Mouse (Mus musculus) embryonic facial prominence, embryonic 10.5 days (tissue): ENCODE measurements at regions not wholly inside any gene's neighbourhood (a gene's known extent, or its start where the extent isn't known, plus 50 kb on each side); places are given as distances from the start of the nearest gene placed in this dataset.

Experiments used
- DNase-seq: peaks from one replicate; pipeline ENCODE4 v3.0.0-alpha.2; 2017; ENCODE audit warnings: low spot score
- H3K27ac ChIP-seq: fragments of 300-500 bp; sonication (generic); replicated peaks from 2 replicates; pipeline ENCODE4 v1.5.1; 2016; ENCODE audit warnings: mild to moderate bottlenecking
- H3K27me3 ChIP-seq: fragments of 300-500 bp; sonication (generic); replicated peaks from 2 replicates; pipeline ENCODE4 v1.6.1; 2016; ENCODE audit warnings: low read depth, mild to moderate bottlenecking; ENCODE audit not compliant: poor library complexity, severe bottlenecking
- H3K36me3 ChIP-seq: fragments of 300-500 bp; sonication (generic); replicated peaks from 2 replicates; pipeline ENCODE4 v1.6.1; 2016; ENCODE audit warnings: mild to moderate bottlenecking, moderate library complexity
- H3K4me1 ChIP-seq: fragments of 300-500 bp; sonication (generic); 2 replicates; pipeline ENCODE4 v1.6.1; 2016
- H3K4me3 ChIP-seq: fragments of 300-500 bp; sonication (generic); 2 replicates; pipeline ENCODE4 v1.5.1; 2016; ENCODE audit warnings: mild to moderate bottlenecking, moderate library complexity
- H3K9me3 ChIP-seq: fragments of 300-500 bp; sonication (generic); 2 replicates; pipeline ENCODE4 v1.6.1; 2016; ENCODE audit warnings: mild to moderate bottlenecking
- WGBS: fragments of 180-500 bp; shearing (Covaris S2); methylation state at CpG from one replicate; pipeline ENCODE4 v1.1.7; 2016; 5-methylcytosine and 5-hydroxymethylcytosine counted together

GRCm38 (mm10) chr15:88037606-88038005, 493.5 kb downstream of the Fam19a5 start:
- H3K4me3 ChIP-seq: no peak overlapping the region
- peaks cover 5% of the 10 kb centered on the region; the same call in 1 of the 2 replicates for H3K27me3 ChIP-seq
- no peak for DNase-seq
- no peak overlapping the region for H3K27ac ChIP-seq
- peaks cover 12% of the 10 kb centered on the region for H3K4me1 ChIP-seq
- WGBS: 83% methylated on average over 4 of the region's 4 CpGs
- H3K36me3 ChIP-seq: no peaks in the 10 kb centered on the region
- no peaks in the 10 kb centered on the region for H3K9me3 ChIP-seq

DNA sequence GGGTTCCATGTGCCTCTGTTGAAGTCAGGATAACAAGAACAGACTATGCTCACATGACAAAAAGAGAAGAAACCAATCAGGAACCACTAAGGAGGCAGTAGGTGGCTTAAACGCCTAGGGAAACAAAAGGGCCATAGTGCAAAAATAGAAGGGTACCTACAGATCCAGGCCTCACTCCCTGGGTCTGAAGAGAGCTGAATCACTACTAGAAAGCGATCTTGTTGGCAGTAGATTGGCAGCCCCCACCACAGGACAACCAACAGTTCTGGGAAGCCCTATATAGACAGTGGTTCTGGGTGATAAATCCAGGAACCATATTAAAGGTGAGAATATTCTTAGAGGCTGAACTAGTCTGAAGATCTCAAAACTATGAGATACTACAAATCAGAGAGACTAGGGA, 498.7 kb downstream of the Fam19a5 start:
- Histone ChIP-seq H3K27me3 (no peaks in the 10 kb centered on the region), H3K36me3 (no peaks in the 10 kb centered on the region), H3K9me3 (no peaks in the 10 kb centered on the region), H3K4me1 (no peaks in the 10 kb centered on the region), H3K27ac (no peak overlapping the region), H3K4me3 (no peak overlapping the region)
- 75% methylated on average over 2 of the region's 2 CpGs for WGBS
- no peak for DNase-seq

GRCm38 (mm10) chr15:88058071-88058470, 514.0 kb downstream of the Fam19a5 start:
- Histone ChIP-seq H3K36me3 (no peaks in the 10 kb centered on the region), H3K4me3 (no peak overlapping the region), H3K9me3 (no peaks in the 10 kb centered on the region), H3K27ac (no peak overlapping the region), H3K4me1 (no peaks in the 10 kb centered on the region), H3K27me3 (no peaks in the 10 kb centered on the region)
- 65% methylated on average over 4 of the region's 4 CpGs for whole genome bisulfite sequencing
- DNase-seq: no peak

DNA sequence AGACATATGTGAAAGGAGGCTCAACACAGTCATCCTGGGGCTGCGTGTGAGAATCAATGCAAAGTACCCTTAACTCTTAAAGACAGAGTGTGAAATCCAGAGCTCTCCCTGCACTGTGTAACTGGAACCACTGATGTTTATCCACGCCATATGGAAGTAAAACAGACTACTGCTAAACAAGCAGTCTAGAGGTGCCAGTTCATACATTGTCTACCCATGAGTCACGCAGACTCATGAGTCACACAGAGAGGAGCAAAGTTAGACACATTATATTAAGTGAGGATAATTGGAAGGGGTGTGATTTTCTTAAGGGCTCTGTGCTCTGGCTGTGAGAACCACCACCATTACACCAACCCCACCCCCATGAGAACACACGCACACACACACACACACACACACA, 516.8 kb downstream of the Fam19a5 start:
- Histone ChIP-seq H3K9me3 (no peaks in the 10 kb centered on the region), H3K4me3 (no peak overlapping the region), H3K27ac (no peak overlapping the region), H3K27me3 (no peaks in the 10 kb centered on the region), H3K36me3 (no peaks in the 10 kb centered on the region), H3K4me1 (no peaks in the 10 kb centered on the region)
- 85% methylated on average over 4 of the region's 4 CpGs for WGBS
- DNase-seq: no peak

DNA sequence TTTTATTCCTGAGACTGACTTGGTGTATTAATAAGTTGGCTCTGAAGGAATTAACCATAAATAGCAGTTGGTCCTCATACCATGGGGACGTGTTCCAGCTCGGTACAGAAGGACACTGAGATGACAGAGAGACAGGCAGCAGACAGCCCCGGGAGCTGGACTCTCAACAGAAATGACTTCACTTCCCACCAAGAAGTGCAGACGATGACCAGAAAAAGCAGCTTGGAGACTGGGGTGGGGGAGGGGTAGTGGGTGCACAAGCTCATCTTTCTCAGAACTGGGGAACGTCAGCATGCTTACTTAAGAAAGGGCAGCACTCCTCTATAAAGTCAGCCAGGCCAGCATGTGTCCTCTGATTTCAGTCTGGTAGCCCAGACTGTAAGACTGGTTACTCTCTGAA, 518.9 kb downstream of the Fam19a5 start:
- 81% methylated on average over 5 of the region's 5 CpGs for WGBS
- Histone ChIP-seq H3K4me3 (no peak overlapping the region), H3K27me3 (no peaks in the 10 kb centered on the region), H3K27ac (no peak overlapping the region), H3K9me3 (no peaks in the 10 kb centered on the region), H3K4me1 (no peaks in the 10 kb centered on the region), H3K36me3 (no peaks in the 10 kb centered on the region)
- no peak for DNase-seq

GRCm38 (mm10) chr15:88068476-88068875, 524.4 kb downstream of the Fam19a5 start:
- Histone ChIP-seq H3K9me3 (no peaks in the 10 kb centered on the region), H3K27me3 (no peaks in the 10 kb centered on the region), H3K27ac (no peak overlapping the region), H3K4me3 (no peak overlapping the region), H3K4me1 (no peaks in the 10 kb centered on the region), H3K36me3 (no peaks in the 10 kb centered on the region)
- 76% methylated on average over 3 of the region's 3 CpGs for WGBS
- DNase-seq: no peak

- Histone ChIP-seq H3K27ac (no peak overlapping the region), H3K4me3 (no peak overlapping the region), H3K4me1 (no peaks in the 10 kb centered on the region), H3K27me3 (no peaks in the 10 kb centered on the region), H3K36me3 (no peaks in the 10 kb centered on the region), H3K9me3 (no peaks in the 10 kb centered on the region)
- 36% methylated on average over 1 of the region's 1 CpGs for WGBS
- DNase-seq: no peak
Measured at GRCm38 (mm10) chr15:88072676-88073075, 527.4 kb upstream of the Zdhhc25 start.

GRCm38 (mm10) chr15:88083911-88084310, 516.2 kb upstream of the Zdhhc25 start:
- WGBS: 65% methylated on average over 5 of the region's 5 CpGs
- 0 out of 2 replicates have a peak, but pooled peaks cover 3% of the 10 kb centered on the region for H3K4me1 ChIP-seq
- H3K4me3 ChIP-seq: no peak overlapping the region
- H3K27ac ChIP-seq: no peak overlapping the region
- no peaks in the 10 kb centered on the region for H3K9me3 ChIP-seq
- no peak for DNase-seq
- no peaks in the 10 kb centered on the region for H3K27me3 ChIP-seq
- H3K36me3 ChIP-seq: no peaks in the 10 kb centered on the region

GRCm38 (mm10) chr15:88085631-88086030, 514.5 kb upstream of the Zdhhc25 start:
- Histone ChIP-seq H3K36me3 (no peaks in the 10 kb centered on the region), H3K4me1 (0 out of 2 replicates have a peak, but pooled peaks cover 3% of the 10 kb centered on the region), H3K4me3 (no peak overlapping the region), H3K27me3 (no peaks in the 10 kb centered on the region), H3K27ac (no peak overlapping the region), H3K9me3 (no peaks in the 10 kb centered on the region)
- WGBS: 76% methylated on average over 3 of the region's 3 CpGs
- no peak for DNase-seq

- Histone ChIP-seq H3K36me3 (no peaks in the 10 kb centered on the region), H3K4me3 (no peak overlapping the region), H3K9me3 (peaks cover 13% of the 10 kb centered on the region; the same call in 1 of the 2 replicates), H3K27me3 (no peaks in the 10 kb centered on the region), H3K4me1 (no peaks in the 10 kb centered on the region), H3K27ac (no peak overlapping the region)
- 62% methylated on average over 4 of the region's 4 CpGs for WGBS
- DNase-seq: no peak
Measured at GRCm38 (mm10) chr15:88089486-88089885, 510.6 kb upstream of the Zdhhc25 start.

DNA sequence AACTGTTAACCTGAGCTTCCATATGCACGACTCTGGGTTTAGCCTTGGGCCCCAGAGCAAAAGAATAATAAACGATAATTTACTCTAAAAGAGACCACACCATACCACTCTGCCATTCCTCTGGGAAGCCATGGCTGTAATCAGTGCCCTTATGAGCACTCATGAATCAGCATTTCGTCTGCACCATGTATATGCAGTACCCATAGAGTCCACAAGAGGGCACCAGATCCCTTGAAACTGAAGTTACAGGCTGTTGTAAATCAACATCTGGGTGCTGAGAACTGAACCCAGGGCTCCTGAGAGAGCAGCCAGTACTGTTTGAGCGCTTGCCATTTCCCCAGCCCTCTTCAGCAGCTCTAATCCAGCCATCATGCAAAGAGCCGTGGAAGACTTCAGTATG, 508.7 kb upstream of the Zdhhc25 start:
- peaks cover 13% of the 10 kb centered on the region; the same call in 1 of the 2 replicates for H3K9me3 ChIP-seq
- DNase-seq: no peak
- no peak overlapping the region for H3K27ac ChIP-seq
- WGBS: 90% methylated on average over 5 of the region's 5 CpGs
- H3K36me3 ChIP-seq: no peaks in the 10 kb centered on the region
- no peaks in the 10 kb centered on the region for H3K27me3 ChIP-seq
- H3K4me3 ChIP-seq: no peak overlapping the region
- no peaks in the 10 kb centered on the region for H3K4me1 ChIP-seq

GRCm38 (mm10) chr15:88120376-88120775, 479.7 kb upstream of the Zdhhc25 start:
- Histone ChIP-seq H3K4me1 (no peaks in the 10 kb centered on the region), H3K9me3 (no peaks in the 10 kb centered on the region), H3K4me3 (no peak overlapping the region), H3K27ac (no peak overlapping the region), H3K27me3 (no peaks in the 10 kb centered on the region), H3K36me3 (no peaks in the 10 kb centered on the region)
- 45% methylated on average over 5 of the region's 5 CpGs for WGBS
- peak; percentile 62 for DNase-seq

- H3K27me3 ChIP-seq: no peaks in the 10 kb centered on the region
- no peak for DNase-seq
- no peaks in the 10 kb centered on the region for H3K4me1 ChIP-seq
- no peak overlapping the region for H3K4me3 ChIP-seq
- WGBS: 89% methylated on average over 24 of the region's 24 CpGs
- H3K9me3 ChIP-seq: no peaks in the 10 kb centered on the region
- H3K27ac ChIP-seq: no peak overlapping the region
- no peaks in the 10 kb centered on the region for H3K36me3 ChIP-seq
Measured at GRCm38 (mm10) chr15:88123907-88124523, 476.1 kb upstream of the Zdhhc25 start.
